ENCODE assay signal across 23 mouse cellular contexts in genomic region chr10:116564828-116565602, GRCm38 (mm10). TPM values are rescaled to one million over a fixed set of nuclear protein-coding genes. Genes with fewer than 3 reads are reported as not detected.
A peak's percentile ranks its signal among the peaks of the same experiment; 100 is the strongest.
DNase-seq lines count a peak whose midpoint lies in the region; ATAC-seq lines count a peak whose summit lies in the region.
"Had no signal": no experiment of that assay in that cellular context is flagged by ENCODE, and none has a peak within 500 bp of the region (broad histone marks: within the 10 kb centered on the region; RNA-seq: fewer than 3 reads in every experiment).

No protein-coding gene starts in this region.

- peak; percentile 85 for DNase-seq in A20 (ENCODE audit: low read depth, low spot score)
- peak; percentile 80 for DNase-seq in CD4-positive, CD25-positive, alpha-beta regulatory T cell, adult 2 months (ENCODE audit: low read depth, low spot score)
- no peak for DNase-seq in adrenal gland, postnatal 14 days
- DNase-seq in embryo, embryonic 10.5 days (ENCODE audit: low spot score), result no peak
- DNase-seq: adrenal gland, postnatal 10 days; cerebellum, adult 8-10 months; forebrain, postnatal 0 days; heart, postnatal 4 days; kidney, adult 9 months; kidney, postnatal 25 days; right cerebral cortex, adult 18-20 months; right cerebral cortex, postnatal 4 days; thymus, postnatal 14 days had no signal

- ATAC-seq in activated CD4-positive, CD25-positive, alpha-beta regulatory T cell, adult 4 months, result peak; percentile 82
- ATAC-seq in monocyte, adult 5-6 weeks (replicated peaks; ENCODE audit: insufficient number of reproducible peaks, low FRiP score, low TSS enrichment, poor library complexity, severe bottlenecking), result peak; percentile 73; the same call in 1 of the 2 replicates
- no peak for ATAC-seq in forebrain, embryonic 16.5 days
- ATAC-seq: forebrain, postnatal 0 days; intestine, embryonic 15.5 days; midbrain, embryonic 13.5 days had no signal

- no peaks in the 10 kb centered on the region for H3K36me3 ChIP-seq in forebrain, embryonic 16.5 days (ENCODE audit: control insufficient read depth, insufficient read depth)
- H3K36me3 ChIP-seq: heart, embryonic 15.5 days; intestine, embryonic 15.5 days; midbrain, embryonic 13.5 days; neural tube, embryonic 13.5 days had no signal

- H3K4me3 ChIP-seq in forebrain, embryonic 16.5 days (replicated peaks; ENCODE audit: low read length), result no peak overlapping the region
- H3K4me3 ChIP-seq: forebrain, embryonic 10.5 days; heart, embryonic 15.5 days; intestine, embryonic 15.5 days; layer of hippocampus, adult 2 months; midbrain, embryonic 13.5 days; neural tube, embryonic 13.5 days had no signal

- H3K9ac ChIP-seq in forebrain, embryonic 16.5 days (replicated peaks; ENCODE audit: low read depth, low read length), result no peak overlapping the region
- H3K9ac ChIP-seq: forebrain, postnatal 0 days; heart, embryonic 15.5 days; hindbrain, embryonic 14.5 days; intestine, embryonic 15.5 days; midbrain, embryonic 13.5 days; neural tube, embryonic 13.5 days had no signal

- peaks cover 7% of the 10 kb centered on the region for H3K4me1 ChIP-seq in forebrain, embryonic 16.5 days (replicated peaks; ENCODE audit: control insufficient read depth, insufficient read depth, low read length)
- H3K4me1 ChIP-seq: intestine, embryonic 15.5 days had no signal

- 94% methylated on average over 14 of the region's 14 CpGs for WGBS in forebrain, embryonic 16.5 days

- H3K27me3 ChIP-seq in forebrain, embryonic 16.5 days (replicated peaks; ENCODE audit: control insufficient read depth, insufficient read depth, low read length), result no peaks in the 10 kb centered on the region
- H3K27me3 ChIP-seq: heart, embryonic 15.5 days; intestine, embryonic 15.5 days; midbrain, embryonic 13.5 days; neural tube, embryonic 13.5 days had no signal

- H3K9me3 ChIP-seq in forebrain, embryonic 16.5 days (ENCODE audit: control insufficient read depth, low read length), result no peaks in the 10 kb centered on the region
- H3K9me3 ChIP-seq: forebrain, embryonic 10.5 days; heart, embryonic 15.5 days; intestine, embryonic 15.5 days; midbrain, embryonic 13.5 days; neural tube, embryonic 13.5 days had no signal

- H3K4me2 ChIP-seq in forebrain, embryonic 16.5 days (ENCODE audit: low read length), result no peak overlapping the region
- H3K4me2 ChIP-seq: heart, embryonic 15.5 days; hindbrain, embryonic 14.5 days; intestine, embryonic 15.5 days; midbrain, embryonic 13.5 days; neural tube, embryonic 13.5 days had no signal

- no peak overlapping the region for H3K27ac ChIP-seq in forebrain, embryonic 16.5 days (ENCODE audit: low read length)
- H3K27ac ChIP-seq: forebrain, embryonic 10.5 days; heart, embryonic 15.5 days; hindbrain, embryonic 14.5 days; intestine, embryonic 15.5 days; layer of hippocampus, adult 2 months; midbrain, embryonic 13.5 days; neural tube, embryonic 13.5 days had no signal

RNA-seq across cellular contexts. Expression of gene Cnot2, which starts 16.3 kb away (rescaled TPM):
- 10 to 100 TPM; 76.0 to 97.1 TPM for polyA plus RNA-seq in activated CD4-positive, CD25-positive, alpha-beta regulatory T cell, adult 4 months (2017; shearing (Covaris generic))
- 85.8 to 176 TPM (median 112 TPM) in 3 replicates for total RNA-seq in monocyte, adult 5-6 weeks (2017)
- 116 and 137 TPM in 2 replicates for polyA plus RNA-seq in forebrain, embryonic 16.5 days (2015; fragmentation: Nextera tagmentation; extraction: Ambion mirVana)
- 72.5 and 74.8 TPM in 2 replicates for total RNA-seq in adrenal gland, postnatal 14 days (2021)

Comparison
In these comparisons a context has a peak if more than half of its experiments do, and no peak if none do; other contexts are left out.
1. DNase-seq: peak in A20 (single experiment) and CD4-positive, CD25-positive, alpha-beta regulatory T cell, adult 2 months (single experiment); none in adrenal gland, postnatal 14 days (single experiment) and embryo, embryonic 10.5 days (single experiment).